Mouse (Mus musculus) liver, postnatal 0 days (tissue): ENCODE results near the gene Furin.

Experiments
- CTCF ChIP-seq: sonication (generic); IDR thresholded peaks from 2 replicates; pipeline ENCODE4 v1.5.1; 2016; ENCODE audit warnings: antibody characterized with exemption, low read depth
- EP300 ChIP-seq: IDR thresholded peaks from 2 replicates; pipeline ENCODE4 v1.6.1; 2016; ENCODE audit warnings: antibody characterized with exemption, low read depth, mild to moderate bottlenecking

- TF ChIP-seq CTCF (peak; percentile 24; the same call in 1 of the 2 replicates), EP300 (peak; percentile 91)
Measured at GRCm38 (mm10) chr7:80447336-80447735, 42.1 kb upstream of the Furin start.
